8 mouse cellular contexts compared by ENCODE assay signal in the genomic region with DNA sequence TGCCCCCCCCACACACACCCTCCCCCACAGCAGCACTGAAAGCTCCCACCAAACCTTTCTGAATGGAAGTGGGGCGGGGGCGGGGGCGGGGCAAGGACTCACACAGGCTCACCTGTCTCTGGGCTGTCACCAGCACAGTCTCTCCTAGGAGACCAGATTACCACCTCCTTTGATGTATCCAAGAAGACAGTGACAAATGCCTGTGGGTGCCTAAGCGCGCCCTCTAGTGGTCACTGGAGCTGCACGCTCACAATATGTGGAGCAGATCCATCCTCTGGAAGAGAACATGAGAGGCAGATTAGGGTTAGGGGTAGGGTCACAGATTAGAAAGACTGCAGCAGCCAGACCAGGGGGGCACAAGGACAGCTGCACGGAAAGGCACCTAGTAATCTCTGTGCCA. TPM values are rescaled to one million over a fixed set of nuclear protein-coding genes. Genes with fewer than 3 reads are reported as not detected.
A peak's percentile ranks its signal among the peaks of the same experiment; 100 is the strongest.
DNase-seq lines count a peak whose midpoint lies in the region; ATAC-seq lines count a peak whose summit lies in the region.

No protein-coding gene starts in this region.

- no peaks in the 10 kb centered on the region; the same call in 1 of the 2 replicates for H3K36me3 ChIP-seq in embryonic facial prominence, embryonic 10.5 days (replicated peaks)

- H3K4me3 ChIP-seq in embryonic facial prominence, embryonic 10.5 days: no peak overlapping the region

- peak; percentile 60 for ATAC-seq in monocyte, adult 5-6 weeks (replicated peaks; ENCODE audit: insufficient number of reproducible peaks, low FRiP score, low TSS enrichment, poor library complexity, severe bottlenecking)

- H3K4me1 ChIP-seq in embryonic facial prominence, embryonic 10.5 days: peaks cover 27% of the 10 kb centered on the region

- no peaks in the 10 kb centered on the region for H3K9me3 ChIP-seq in embryonic facial prominence, embryonic 10.5 days

- no peaks in the 10 kb centered on the region for H3K27me3 ChIP-seq in embryonic facial prominence, embryonic 10.5 days (replicated peaks; ENCODE audit: low read depth, poor library complexity, severe bottlenecking)

- WGBS in embryonic facial prominence, embryonic 10.5 days: 7% methylated on average over 7 of the region's 7 CpGs

- no peak overlapping the region for H3K27ac ChIP-seq in embryonic facial prominence, embryonic 10.5 days (replicated peaks)

- peak; percentile 84 to 85 for DNase-seq in B cell, adult 2 months
- DNase-seq in adrenal gland, postnatal 14 days: peak; percentile 88
- peak; percentile 85 for DNase-seq in embryonic facial prominence, embryonic 10.5 days (ENCODE audit: low spot score)
- DNase-seq in heart, adult 18-20 months: peak; percentile 61 to 88
- peak; percentile 72 for DNase-seq in kidney, adult 9 months
- peak; percentile 87 for DNase-seq in liver
- peak; percentile 74 to 92 for DNase-seq in spleen, postnatal 4 days (ENCODE audit: low spot score in 2 of 2)

RNA-seq across cellular contexts. Expression of gene Tff3, which starts 10.0 kb away (rescaled TPM):
- total RNA-seq in adrenal gland, postnatal 14 days (2021): 0.78 TPM in 1 of 2 replicates, not detected in the other
- not detected in 2 replicates for polyA plus RNA-seq in embryonic facial prominence, embryonic 10.5 days (2016; fragmentation: Nextera tagmentation; extraction: Ambion mirVana)
- not detected for total RNA-seq in heart, adult 18-20 months (2021)
- total RNA-seq in monocyte, adult 5-6 weeks (2017): not detected in 3 replicates

RNA-seq across cellular contexts. Expression of gene Tff2, which starts 24.7 kb away (rescaled TPM):
- total RNA-seq in adrenal gland, postnatal 14 days (2021): not detected in 2 replicates
- not detected in 2 replicates for polyA plus RNA-seq in embryonic facial prominence, embryonic 10.5 days (2016; fragmentation: Nextera tagmentation; extraction: Ambion mirVana)
- not detected for total RNA-seq in heart, adult 18-20 months (2021)
- not detected in 3 replicates for total RNA-seq in monocyte, adult 5-6 weeks (2017)

RNA-seq across cellular contexts. Expression of gene Tff1, which starts 45.6 kb away (rescaled TPM):
- not detected in 2 replicates for total RNA-seq in adrenal gland, postnatal 14 days (2021)
- polyA plus RNA-seq in embryonic facial prominence, embryonic 10.5 days (2016; fragmentation: Nextera tagmentation; extraction: Ambion mirVana): not detected in 2 replicates
- total RNA-seq in heart, adult 18-20 months (2021): not detected
- not detected in 3 replicates for total RNA-seq in monocyte, adult 5-6 weeks (2017)
